Mouse (Mus musculus): ENCODE results near the gene 4930548H24Rik.

DNA sequence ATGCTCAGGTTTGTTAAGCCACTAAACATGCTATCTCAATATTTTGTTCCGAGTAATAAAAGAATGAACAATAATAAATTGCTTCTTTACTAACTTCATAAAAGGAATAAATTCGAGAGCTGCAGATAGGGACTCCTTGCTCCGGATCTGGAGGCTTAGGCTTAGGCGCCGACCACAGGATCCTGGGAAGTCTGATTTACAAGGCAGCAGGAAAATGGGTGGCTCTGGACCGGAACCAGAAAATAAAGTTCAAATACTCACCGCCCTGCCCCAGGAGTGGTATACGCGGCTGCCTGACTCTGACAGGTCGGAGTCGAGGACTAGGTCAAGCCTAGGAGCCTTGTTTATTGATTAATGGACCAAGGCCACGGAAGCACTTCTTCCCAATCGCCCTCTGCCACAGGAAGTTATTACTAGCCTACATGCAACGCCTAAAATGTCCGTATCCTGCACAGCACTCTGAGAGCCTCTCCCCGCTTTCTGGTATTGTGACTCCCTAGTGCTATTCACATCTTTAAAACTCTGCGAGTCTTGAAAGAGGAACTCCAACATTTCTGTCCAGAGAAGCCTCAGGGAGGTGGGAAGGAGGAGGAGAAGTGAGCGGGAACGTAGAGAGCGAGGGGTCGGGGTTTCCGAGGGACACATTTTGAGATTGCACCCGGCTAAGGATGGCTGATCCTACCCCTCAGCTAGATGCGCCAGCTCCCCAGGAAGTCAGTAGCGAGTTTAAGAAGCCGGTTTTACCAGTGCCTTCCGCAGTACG lies 41.0 kb downstream of the 4930548H24Rik start, which contains the start of gene Slc4a1ap:
- no peak for TF ChIP-seq CTCF (IDR thresholded peaks at IDR 0.05; ENCODE audit: borderline replicate concordance, insufficient read depth, low read length)
- peak; percentile 71 for TF ChIP-seq POLR2A (IDR thresholded peaks at IDR 0.05; ENCODE audit: low read depth, low read length)
